Mouse (Mus musculus): Measurements from ENCODE around the gene Xirp1.

Xirp1 gene

DNA sequence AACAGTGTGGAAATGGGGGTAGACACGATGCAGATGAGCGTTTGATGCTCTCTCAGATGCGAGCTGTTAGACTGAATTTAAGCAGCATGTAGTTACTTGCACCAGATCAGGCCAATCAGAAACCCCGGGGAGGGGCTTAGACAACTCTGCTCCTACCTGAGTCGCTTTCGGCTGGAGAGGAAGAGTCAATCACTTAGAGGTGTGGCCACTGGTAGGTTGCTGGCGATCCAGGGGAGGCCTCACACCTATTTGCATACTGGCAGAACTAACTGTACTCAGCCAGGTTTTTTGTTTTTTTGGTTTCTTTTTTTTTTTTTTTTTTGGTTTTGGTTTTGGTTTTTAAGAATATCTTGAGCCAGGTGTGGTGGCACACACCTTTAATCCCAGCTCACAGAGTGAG lies 35.1 kb downstream of the Xirp1 start:
- DNase-seq (ENCODE audit: low read depth, low spot score): peak; percentile 87

DNA sequence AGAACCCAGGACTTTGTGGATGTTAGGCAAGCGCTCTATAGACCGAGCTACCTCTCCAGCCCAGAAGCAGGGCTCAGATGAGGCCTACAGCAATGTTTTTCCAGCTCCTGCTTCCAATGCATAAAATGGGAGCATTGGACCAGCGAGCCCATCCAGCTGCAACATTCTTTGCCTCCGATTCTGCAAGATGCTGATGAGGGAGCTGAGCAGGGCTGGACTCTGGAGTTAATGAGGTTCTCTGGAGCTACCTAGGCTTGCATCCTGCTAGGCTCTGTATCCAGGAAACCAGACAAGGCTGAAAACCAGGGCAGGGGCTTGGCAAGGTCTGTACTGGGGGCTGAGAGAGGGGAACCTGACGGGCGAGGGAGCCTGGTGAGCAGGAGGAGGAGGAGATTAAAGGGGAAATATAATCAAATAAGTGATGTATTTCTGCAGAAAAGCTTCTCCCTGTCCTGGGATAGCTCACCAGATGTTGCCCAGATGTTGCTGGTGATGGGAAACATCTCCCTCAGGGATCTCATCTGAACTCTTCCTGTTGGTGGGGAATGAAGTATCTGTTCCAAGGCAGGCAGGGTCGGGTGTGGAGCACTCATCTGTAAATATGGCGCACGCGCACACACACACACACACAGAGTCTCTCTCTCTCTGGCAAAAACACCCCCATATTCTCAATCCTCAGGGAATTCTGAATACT lies 37.4 kb downstream of the Xirp1 start:
- no peak for DNase-seq (ENCODE audit: low read depth, low spot score)

- peak; percentile 60 for DNase-seq (ENCODE audit: low read depth, low spot score)
These were observed 38.8 kb downstream of the Xirp1 start, which contains the start of gene Csrnp1 for GRCm38 (mm10) chr9:119984536-119985011. TSS of gene Csrnp1 (minus strand) at chr9:119984658.

DNA sequence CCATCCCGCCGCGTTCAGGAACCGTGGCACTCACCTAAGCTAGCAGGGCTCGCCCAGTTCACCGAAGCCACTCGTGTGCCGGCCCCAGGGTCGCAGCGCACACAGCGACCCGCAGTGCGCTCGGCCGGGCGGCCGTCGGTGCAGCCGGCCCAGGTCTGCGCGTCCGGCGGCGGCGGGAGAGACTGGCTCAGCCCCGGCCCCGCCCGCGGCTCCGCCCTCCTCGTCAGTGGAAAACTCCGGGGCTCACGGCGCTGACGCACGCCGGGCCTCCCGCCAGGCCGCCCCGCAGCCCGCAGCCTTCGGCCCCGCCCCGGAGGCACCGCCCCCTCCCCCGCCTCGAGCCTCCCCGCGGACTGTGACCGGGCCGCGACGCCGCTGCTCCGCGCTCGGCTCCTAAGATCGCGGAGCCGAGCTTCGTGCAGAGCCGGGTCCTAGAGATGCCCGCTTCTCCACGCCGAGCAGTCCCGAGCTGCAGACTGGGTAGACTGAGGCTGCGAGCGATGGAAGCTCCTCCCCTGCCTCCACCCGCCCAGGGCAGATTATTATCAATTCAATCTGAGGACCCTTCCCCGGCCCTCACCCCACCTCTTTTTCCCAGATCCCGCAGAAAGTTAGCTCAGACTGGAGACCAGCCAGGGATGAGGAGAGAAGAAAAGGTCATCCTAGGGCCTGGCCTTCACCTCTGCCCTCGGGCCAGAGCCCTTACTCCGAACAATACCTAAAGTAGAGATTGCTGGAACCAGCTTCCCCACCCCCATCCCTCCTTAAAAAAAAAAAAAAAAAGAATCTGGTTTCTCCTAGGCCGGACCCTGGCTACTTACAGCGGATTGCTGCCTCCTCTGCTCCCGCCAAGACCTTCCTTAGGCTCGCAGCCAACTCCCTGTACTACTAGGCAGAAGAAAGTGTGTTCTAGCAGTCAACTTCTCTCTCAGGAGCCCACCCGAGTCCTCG lies 39.5 kb downstream of the Xirp1 start:
- DNase-seq (ENCODE audit: low read depth, low spot score): peak; percentile 95

GRCm38 (mm10) chr9:119982956-119983551 lies 40.3 kb downstream of the Xirp1 start:
- DNase-seq (ENCODE audit: low read depth, low spot score): peak; percentile 88

- DNase-seq (ENCODE audit: low read depth, low spot score): peak; percentile 93
These were observed 41.1 kb downstream of the Xirp1 start for GRCm38 (mm10) chr9:119982241-119982811.

DNA sequence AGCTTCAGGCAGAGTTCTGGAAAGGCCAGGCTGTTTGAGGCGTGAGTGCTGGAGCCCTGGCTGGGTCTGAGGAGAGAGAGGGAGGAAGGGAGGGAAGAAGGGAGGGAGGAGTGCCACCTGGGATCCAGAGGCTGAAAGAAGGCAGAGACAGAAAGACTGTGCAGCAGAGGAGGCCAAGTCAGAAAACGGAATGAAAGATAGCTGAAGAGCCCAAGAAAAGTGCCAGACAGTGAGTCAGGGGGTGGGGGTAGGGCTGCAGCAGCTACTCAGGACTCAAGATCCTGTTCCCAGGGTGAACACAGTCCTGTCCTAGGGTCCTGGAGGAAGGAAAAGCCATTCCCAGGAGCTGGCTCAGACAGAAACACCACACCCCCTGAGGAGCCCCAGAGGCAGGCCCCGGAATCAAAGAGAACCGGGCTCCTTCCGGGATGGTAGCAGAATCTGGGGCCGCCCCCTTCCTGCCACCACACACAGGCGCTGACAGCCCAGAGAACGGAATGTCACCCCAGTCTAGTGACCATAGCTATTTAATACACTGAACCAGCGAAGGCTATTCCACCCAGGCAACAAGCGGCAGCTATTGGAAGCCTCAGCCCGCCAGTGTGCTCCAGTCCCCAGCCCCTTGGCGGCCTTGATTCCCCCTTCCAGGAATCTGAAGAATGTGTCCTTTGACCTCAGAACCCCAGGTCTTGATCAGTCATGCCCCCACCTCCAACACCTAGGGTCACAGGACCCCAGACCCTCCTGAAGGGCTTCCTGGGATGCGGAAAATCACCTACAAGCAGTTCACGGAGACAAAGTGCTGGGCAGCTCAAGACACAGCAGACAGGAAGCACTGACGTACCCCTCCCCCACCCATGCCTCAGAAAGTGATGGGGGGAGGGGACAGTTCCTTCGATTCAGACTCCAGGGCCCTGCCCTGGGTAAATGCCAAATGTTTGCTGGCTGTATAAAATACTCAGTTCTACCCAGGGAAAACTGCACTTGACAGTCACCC lies 41.9 kb downstream of the Xirp1 start:
- DNase-seq (ENCODE audit: low read depth, low spot score): peak; percentile 92

- peak; percentile 50 for DNase-seq (ENCODE audit: low read depth, low spot score)
These were observed 42.6 kb downstream of the Xirp1 start for GRCm38 (mm10) chr9:119980770-119981182.

- DNase-seq (ENCODE audit: low read depth, low spot score): peak; percentile 35
These were observed 43.6 kb downstream of the Xirp1 start for GRCm38 (mm10) chr9:119979749-119980148.

DNA sequence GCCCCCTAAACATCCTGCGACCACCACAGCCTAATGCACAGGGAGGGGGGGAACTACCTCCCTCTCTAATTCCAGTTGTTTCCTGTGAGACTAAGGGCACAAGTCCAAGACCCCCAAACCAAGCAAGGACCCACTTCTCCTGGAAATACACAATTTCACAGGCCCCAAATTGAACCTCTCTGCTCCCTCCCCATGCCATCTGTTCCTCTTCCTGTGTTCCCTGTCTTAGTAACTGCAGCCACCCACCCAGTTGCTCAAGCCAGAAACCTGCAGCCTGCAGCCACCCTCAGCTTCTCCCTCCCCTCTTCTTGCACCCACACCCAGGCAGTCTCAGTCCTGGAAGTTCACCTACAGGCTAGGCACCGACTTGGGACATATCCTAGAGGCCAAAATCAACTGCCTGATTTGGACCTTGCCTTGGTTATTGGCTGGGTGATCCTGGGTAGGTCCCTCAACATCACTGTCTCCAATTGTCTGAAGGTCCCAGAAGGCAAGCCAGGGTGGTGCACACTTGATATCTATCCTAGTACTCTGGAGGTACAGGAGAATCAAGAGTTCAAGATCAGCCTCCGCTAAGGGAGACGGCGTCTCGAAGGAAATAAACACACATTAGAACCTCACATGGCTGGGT lies 44.5 kb downstream of the Xirp1 start:
- peak; percentile 35 for DNase-seq (ENCODE audit: low read depth, low spot score)

DNA sequence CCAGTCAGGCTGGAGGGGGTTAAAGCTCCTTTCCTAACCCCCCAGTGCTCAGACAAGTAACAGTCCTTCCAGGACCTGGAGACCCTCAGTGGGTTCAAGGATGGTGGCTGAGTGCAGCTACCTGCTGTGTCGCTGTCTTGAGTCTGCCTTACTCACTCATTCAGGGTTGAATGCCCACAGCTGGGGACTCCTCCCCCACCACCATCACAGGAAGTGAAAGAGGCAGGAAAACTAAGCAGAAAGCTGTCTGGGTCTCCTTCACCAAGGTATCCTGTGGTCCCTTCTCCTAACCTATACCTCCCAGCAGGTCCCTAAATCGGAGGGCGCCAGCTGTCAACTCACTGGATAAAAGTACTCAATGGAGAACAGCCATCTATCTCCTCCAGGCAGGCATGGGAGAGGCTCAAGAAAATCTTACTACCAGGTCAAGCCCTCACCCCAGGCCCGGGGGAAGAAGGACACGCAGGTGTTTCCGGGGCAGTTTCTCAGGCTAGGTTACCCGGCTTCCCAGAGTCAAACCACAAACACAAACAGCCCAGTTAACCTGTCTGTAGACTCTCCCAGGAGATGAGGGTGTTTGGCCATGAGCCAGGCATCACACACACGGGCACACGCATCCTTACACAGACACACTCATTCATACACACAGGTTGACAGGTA lies 45.1 kb downstream of the Xirp1 start:
- peak; percentile 74 for DNase-seq (ENCODE audit: low read depth, low spot score)

DNA sequence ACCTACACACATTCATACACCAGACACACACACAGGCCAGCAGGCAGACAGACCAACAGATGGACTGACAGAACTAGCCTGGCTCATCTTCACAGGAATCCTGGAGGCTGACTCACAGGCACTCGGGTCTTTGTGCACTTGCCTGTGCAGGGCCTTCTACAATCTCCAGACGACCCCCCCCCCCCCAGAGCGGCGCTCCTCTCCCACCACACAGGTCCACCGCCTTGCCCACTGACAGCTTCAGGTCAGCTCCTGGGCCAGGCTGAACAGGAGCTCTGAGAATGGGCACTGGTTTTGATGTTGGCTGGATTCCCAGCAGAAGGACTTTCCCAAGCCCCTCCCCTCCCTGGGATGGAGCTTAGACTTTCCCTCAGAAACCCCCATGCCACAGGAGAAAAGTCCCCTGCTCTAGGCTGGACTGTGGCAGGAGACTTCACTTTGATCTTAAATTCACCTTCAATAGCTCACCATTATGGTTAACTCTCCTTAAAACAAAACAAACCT lies 45.8 kb downstream of the Xirp1 start:
- peak; percentile 43 for DNase-seq (ENCODE audit: low read depth, low spot score)

DNA sequence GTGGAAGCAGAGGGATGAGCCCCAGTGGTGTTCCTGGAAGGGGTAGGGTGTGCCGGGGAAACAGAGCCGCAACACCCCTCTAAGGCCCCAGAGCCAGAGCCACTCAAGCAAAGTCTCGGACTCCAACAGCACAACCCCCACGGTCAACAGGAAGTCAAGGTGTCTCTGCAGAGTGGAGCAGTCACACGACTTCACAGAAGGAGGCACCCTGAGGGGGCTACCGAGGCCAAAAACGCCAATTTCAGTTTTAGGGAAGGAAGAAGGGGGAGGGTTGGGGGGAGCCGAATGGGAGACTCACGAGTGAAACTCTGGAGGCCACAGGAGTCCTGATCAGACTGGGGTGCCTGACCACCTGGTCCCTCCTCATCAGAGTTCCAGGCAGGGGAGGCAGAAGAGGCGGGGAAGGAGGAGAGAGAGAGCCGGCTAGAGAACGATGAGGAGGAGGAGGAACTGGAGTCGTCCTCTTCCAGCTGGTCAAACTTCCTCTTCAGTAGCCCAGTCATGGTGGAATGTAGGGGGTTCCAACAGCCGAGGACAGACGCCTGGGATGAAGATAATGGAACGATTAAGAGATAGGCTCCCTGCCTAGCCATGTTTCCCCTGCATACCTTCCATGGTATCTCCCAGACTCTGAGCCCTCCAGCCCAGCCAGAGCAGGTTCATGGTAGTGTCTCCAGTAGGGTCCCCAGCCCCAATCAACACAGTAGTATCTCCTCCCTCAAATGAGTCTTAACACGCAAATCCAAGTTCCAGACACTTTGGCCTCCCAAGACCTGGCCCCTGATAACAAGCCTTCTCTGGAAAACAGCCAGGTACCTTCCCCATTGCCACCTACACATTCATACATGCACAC lies 46.5 kb downstream of the Xirp1 start:
- DNase-seq (ENCODE audit: low read depth, low spot score): peak; percentile 56

- no peak for DNase-seq (ENCODE audit: low read depth, low spot score)
These were observed 48.1 kb downstream of the Xirp1 start for GRCm38 (mm10) chr9:119975286-119975685.

DNA sequence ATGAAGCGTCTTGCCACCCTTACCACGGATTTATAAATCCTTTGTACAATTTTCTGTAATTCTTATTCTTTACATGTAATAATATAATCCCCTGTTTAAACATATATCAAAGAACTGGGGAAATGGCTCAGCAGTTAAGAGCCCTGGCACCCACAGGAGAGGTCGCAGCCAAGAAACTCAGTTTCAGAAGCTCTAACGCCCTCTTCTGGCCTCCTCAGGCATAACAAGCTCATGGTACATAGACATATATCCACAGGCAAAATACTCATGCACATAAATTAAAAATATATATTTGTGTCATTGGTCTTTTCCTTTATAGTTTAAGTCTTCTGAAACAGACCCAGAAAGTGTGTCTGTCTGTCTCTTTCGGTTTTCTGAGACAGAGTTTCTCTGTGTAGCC lies 48.8 kb downstream of the Xirp1 start:
- peak; percentile 58 for DNase-seq (ENCODE audit: low read depth, low spot score)

- DNase-seq (ENCODE audit: low read depth, low spot score): peak; percentile 78
These were observed 49.4 kb downstream of the Xirp1 start for GRCm38 (mm10) chr9:119973869-119974520.

DNA sequence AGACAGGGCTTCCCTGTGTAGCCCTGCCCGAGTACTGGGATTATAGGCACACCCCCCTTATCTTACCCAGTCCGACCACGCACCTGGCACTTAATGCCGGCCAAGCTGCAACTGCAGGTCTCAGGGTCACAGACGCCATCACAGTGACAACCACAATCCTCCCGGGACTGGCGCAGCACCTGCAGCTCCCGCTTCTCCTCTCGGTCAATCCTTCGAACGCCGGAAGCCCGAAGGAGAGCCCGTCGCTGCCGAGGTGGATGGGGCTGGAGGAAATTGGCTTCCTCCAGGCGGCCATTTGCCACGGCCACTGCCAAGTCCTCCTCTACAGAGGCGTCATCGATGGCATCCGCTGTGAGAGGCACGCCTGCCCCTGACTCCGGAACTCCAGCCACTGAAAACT lies 50.1 kb downstream of the Xirp1 start:
- no peak for DNase-seq (ENCODE audit: low read depth, low spot score)

GRCm38 (mm10) chr9:119972582-119972981 lies 50.8 kb downstream of the Xirp1 start:
- no peak for DNase-seq (ENCODE audit: low read depth, low spot score)
